Mouse (Mus musculus): ENCODE measurements around the gene Wdr46. TPM values are rescaled to one million over a fixed set of nuclear protein-coding genes. Genes with fewer than 3 reads are reported as not detected.
"Not testable (repeated sequence)": the region's sequence is repeated elsewhere in the genome, so short reads cannot be mapped to it uniquely, and the experiment has no call there.

Wdr46 gene
- polyA plus RNA-seq, 1 experiment from 2014 or later, result 32.7 TPM

- 0 out of 2 replicates have a peak, but pooled peaks have one; percentile 13 for ATAC-seq (ENCODE audit: low FRiP score, low TSS enrichment)
- no peaks in the 10 kb centered on the region for H3K4me1 ChIP-seq (ENCODE audit: insufficient read depth, low read length)
- H3K9ac ChIP-seq (replicated peaks; ENCODE audit: low read length), result no peak overlapping the region
- 4% methylated on average over 1 of the region's 1 CpGs for WGBS
- peaks cover 13% of the 10 kb centered on the region for H3K27me3 ChIP-seq (ENCODE audit: insufficient read depth, low read length)
- no peak overlapping the region for H3K27ac ChIP-seq (ENCODE audit: low read length)
- no peaks in the 10 kb centered on the region; the same call in 1 of the 2 replicates for H3K9me3 ChIP-seq (ENCODE audit: low read length)
- H3K36me3 ChIP-seq (ENCODE audit: insufficient read depth, low read length), result no peaks in the 10 kb centered on the region
- no peak overlapping the region for H3K4me3 ChIP-seq (ENCODE audit: low read length)
- H3K4me2 ChIP-seq (replicated peaks; ENCODE audit: low read depth, low read length), result no peak overlapping the region
Measured at GRCm38 (mm10) chr17:33972691-33973090, 32.2 kb downstream of the Wdr46 start.

- no peaks in the 10 kb centered on the region for H3K36me3 ChIP-seq (ENCODE audit: insufficient read depth, low read length)
- H3K9me3 ChIP-seq (ENCODE audit: low read length), result no peaks in the 10 kb centered on the region; the same call in 1 of the 2 replicates
- no peak for ATAC-seq (ENCODE audit: low FRiP score, low TSS enrichment)
- H3K4me2 ChIP-seq (replicated peaks; ENCODE audit: low read depth, low read length), result no peak overlapping the region
- H3K9ac ChIP-seq (replicated peaks; ENCODE audit: low read length), result no peak overlapping the region
- H3K4me3 ChIP-seq (ENCODE audit: low read length), result no peak overlapping the region
- H3K4me1 ChIP-seq (ENCODE audit: insufficient read depth, low read length), result peaks cover 9% of the 10 kb centered on the region
- 66% methylated on average over 3 of the region's 3 CpGs for WGBS
- no peak overlapping the region for H3K27ac ChIP-seq (ENCODE audit: low read length)
- H3K27me3 ChIP-seq (ENCODE audit: insufficient read depth, low read length), result peaks cover 21% of the 10 kb centered on the region
Measured at GRCm38 (mm10) chr17:33973572-33973971, 33.1 kb downstream of the Wdr46 start.

DNA sequence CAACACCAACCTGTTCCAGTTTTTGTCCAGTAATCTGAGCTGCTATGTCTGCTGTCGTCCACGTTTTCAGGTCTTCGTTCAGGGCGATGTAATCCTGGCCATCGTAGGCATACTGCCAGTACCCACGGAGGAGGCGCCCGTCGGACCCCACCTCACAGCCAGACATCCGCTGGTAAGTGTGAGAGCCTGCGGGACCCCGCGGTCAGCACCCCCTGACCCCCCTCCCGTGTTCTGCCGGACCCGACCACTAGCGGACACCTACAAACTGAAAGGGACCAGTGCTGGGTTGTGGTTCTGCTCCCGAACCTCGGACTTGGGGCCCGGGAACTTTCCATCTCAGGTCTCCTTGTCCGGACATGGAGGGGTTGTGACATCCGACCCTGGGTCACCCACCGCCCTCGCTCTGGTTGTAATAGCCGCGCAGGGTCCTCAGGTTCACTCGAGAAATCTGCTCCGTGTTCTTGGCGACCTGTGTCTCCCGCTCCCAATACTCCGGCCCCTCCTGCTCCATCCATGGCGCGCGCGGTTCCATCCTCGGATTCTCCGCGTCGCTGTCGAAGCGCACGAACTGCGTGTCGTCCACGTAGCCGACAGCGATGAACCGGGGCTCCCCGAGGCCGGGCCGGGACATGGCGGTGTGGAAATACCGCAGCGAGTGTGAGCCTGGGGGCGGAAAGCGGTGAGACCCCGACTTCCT, 37.5 kb downstream of the Wdr46 start:
- WGBS, result under 1% methylated on average over 57 of the region's 57 CpGs
- Histone ChIP-seq H3K36me3 (ENCODE audit: insufficient read depth, low read length) (no peaks in the 10 kb centered on the region), H3K4me1 (ENCODE audit: insufficient read depth, low read length) (peaks cover 14% of the 10 kb centered on the region), H3K4me3 (ENCODE audit: low read length) (peak overlapping the region; percentile 43), H3K9ac (replicated peaks; ENCODE audit: low read length) (peak overlapping the region; percentile 43), H3K27me3 (ENCODE audit: insufficient read depth, low read length) (peaks cover 31% of the 10 kb centered on the region), H3K9me3 (ENCODE audit: low read length) (no peaks in the 10 kb centered on the region), H3K27ac (ENCODE audit: low read length) (no peak overlapping the region), H3K4me2 (replicated peaks; ENCODE audit: low read depth, low read length) (peak overlapping the region; percentile 66)
- no peak for ATAC-seq (ENCODE audit: low FRiP score, low TSS enrichment)

- Histone ChIP-seq H3K4me1 (ENCODE audit: insufficient read depth, low read length) (peaks cover 14% of the 10 kb centered on the region), H3K4me2 (replicated peaks; ENCODE audit: low read depth, low read length) (peak overlapping the region; percentile 66), H3K9me3 (ENCODE audit: low read length) (no peaks in the 10 kb centered on the region), H3K36me3 (ENCODE audit: insufficient read depth, low read length) (no peaks in the 10 kb centered on the region), H3K27ac (ENCODE audit: low read length) (no peak overlapping the region), H3K4me3 (ENCODE audit: low read length) (peak overlapping the region; percentile 43), H3K9ac (replicated peaks; ENCODE audit: low read length) (peak overlapping the region; percentile 43), H3K27me3 (ENCODE audit: insufficient read depth, low read length) (peaks cover 28% of the 10 kb centered on the region)
- peak; percentile 82 for ATAC-seq (ENCODE audit: low FRiP score, low TSS enrichment)
- WGBS, result under 1% methylated on average over 17 of the region's 17 CpGs
Measured at GRCm38 (mm10) chr17:33978631-33979031, 38.2 kb downstream of the Wdr46 start.

DNA sequence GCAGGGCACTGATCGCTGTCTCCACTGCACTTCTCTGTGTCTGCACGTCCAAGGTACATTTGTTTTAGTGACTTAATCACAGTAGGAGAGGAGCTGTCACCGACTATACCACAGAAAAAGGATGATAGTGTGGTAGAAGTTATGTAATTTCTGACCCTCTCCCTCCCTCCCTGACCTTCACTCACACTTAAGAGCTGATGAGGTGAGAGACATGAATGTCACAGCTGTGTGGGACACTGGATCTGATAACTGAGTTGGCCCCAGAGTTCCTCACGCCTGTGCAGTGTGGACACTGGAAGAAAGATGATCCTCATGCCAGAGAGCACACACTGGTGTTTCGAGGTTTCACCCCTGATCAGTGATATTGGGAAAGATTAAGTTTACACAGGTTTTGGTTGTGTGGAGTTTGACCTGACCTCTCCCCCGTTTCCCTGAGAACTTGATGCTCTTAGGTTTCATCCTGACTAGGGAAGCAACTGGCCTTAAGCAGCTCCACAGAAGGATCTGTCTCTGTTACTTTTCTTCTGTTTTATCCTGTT, 39.1 kb downstream of the Wdr46 start:
- ATAC-seq (ENCODE audit: low FRiP score, low TSS enrichment), result no peak
- Histone ChIP-seq H3K27ac (ENCODE audit: low read length) (no peak overlapping the region), H3K4me3 (ENCODE audit: low read length) (no peak overlapping the region), H3K4me1 (ENCODE audit: insufficient read depth, low read length) (peaks cover 14% of the 10 kb centered on the region), H3K4me2 (replicated peaks; ENCODE audit: low read depth, low read length) (no peak overlapping the region), H3K9me3 (ENCODE audit: low read length) (no peaks in the 10 kb centered on the region), H3K27me3 (ENCODE audit: insufficient read depth, low read length) (peaks cover 28% of the 10 kb centered on the region), H3K36me3 (ENCODE audit: insufficient read depth, low read length) (no peaks in the 10 kb centered on the region), H3K9ac (replicated peaks; ENCODE audit: low read length) (no peak overlapping the region)
- WGBS, result 51% methylated on average over 6 of the region's 6 CpGs

- H3K4me3 ChIP-seq (ENCODE audit: low read length), result no peak overlapping the region
- H3K27me3 ChIP-seq (ENCODE audit: insufficient read depth, low read length), result peaks cover 28% of the 10 kb centered on the region
- no peak overlapping the region for H3K27ac ChIP-seq (ENCODE audit: low read length)
- peaks cover 14% of the 10 kb centered on the region for H3K4me1 ChIP-seq (ENCODE audit: insufficient read depth, low read length)
- no peak for ATAC-seq (ENCODE audit: low FRiP score, low TSS enrichment)
- H3K9ac ChIP-seq (replicated peaks; ENCODE audit: low read length), result no peak overlapping the region
- no peaks in the 10 kb centered on the region for H3K36me3 ChIP-seq (ENCODE audit: insufficient read depth, low read length)
- WGBS, result 70% methylated on average over 19 of the region's 19 CpGs
- H3K4me2 ChIP-seq (replicated peaks; ENCODE audit: low read depth, low read length), result no peak overlapping the region
- H3K9me3 ChIP-seq (ENCODE audit: low read length), result no peaks in the 10 kb centered on the region
Measured at GRCm38 (mm10) chr17:33980181-33981035, 39.9 kb downstream of the Wdr46 start.

DNA sequence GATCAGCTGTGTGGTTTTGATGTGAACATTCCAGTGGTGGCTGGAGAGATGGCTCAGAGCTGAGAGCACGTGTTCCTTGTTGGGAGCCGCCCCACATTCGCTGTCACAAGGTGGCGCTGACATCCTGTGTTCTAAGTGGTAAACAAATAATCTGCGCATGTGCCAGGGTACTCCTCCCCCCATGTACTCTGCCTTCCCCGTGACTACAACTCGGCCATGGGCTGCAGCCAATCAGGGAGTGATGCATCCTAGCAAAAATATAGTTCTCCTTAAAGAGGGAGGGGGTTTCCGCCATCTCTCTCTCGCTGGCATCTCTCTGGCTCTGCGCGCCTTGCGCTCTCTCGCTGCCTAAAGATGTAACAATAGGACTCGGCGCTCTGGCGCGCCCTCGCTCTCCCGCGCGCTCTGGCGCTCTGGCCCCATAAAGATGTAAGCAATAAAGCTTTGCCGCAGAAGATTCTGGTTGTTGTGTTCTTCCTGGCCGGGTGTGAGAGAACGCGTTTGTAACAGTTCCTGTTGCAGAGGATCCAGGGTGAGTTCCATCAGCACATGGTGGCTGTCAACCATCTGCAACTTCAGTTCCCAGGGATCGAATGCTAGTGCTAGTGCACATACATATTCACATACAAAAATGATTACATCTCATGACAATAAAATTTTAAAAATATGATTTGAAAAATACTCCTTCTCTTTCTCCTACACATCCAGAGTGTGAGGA, 40.9 kb downstream of the Wdr46 start:
- under 1% methylated on average over 27 of the region's 27 CpGs for whole genome bisulfite sequencing
- ATAC-seq (ENCODE audit: low FRiP score, low TSS enrichment), result peak; percentile 90
- H3K4me2 ChIP-seq (replicated peaks; ENCODE audit: low read depth, low read length), result peak overlapping the region; percentile 56
- H3K4me1 ChIP-seq (ENCODE audit: insufficient read depth, low read length), result peaks cover 14% of the 10 kb centered on the region
- peak overlapping the region; percentile 49 for H3K4me3 ChIP-seq (ENCODE audit: low read length)
- peak overlapping the region; percentile 53 for H3K9ac ChIP-seq (replicated peaks; ENCODE audit: low read length)
- H3K27ac ChIP-seq (ENCODE audit: low read length), result peak overlapping the region; percentile 77
- H3K27me3 ChIP-seq (ENCODE audit: insufficient read depth, low read length), result peaks cover 28% of the 10 kb centered on the region
- H3K36me3 ChIP-seq (ENCODE audit: insufficient read depth, low read length); H3K9me3 ChIP-seq (ENCODE audit: low read length): not testable (repeated sequence)

- 12% methylated on average over 8 of the region's 8 CpGs for WGBS
- not testable (repeated sequence) for H3K9ac ChIP-seq (replicated peaks; ENCODE audit: low read length); ATAC-seq (ENCODE audit: low FRiP score, low TSS enrichment); H3K4me3 ChIP-seq (ENCODE audit: low read length); H3K9me3 ChIP-seq (ENCODE audit: low read length); H3K36me3 ChIP-seq (ENCODE audit: insufficient read depth, low read length); H3K27ac ChIP-seq (ENCODE audit: low read length)
- Histone ChIP-seq H3K4me2 (replicated peaks; ENCODE audit: low read depth, low read length) (peak overlapping the region; percentile 56), H3K4me1 (ENCODE audit: insufficient read depth, low read length) (peaks cover 14% of the 10 kb centered on the region), H3K27me3 (ENCODE audit: insufficient read depth, low read length) (peaks cover 23% of the 10 kb centered on the region)
Measured at GRCm38 (mm10) chr17:33982136-33982535, 41.7 kb downstream of the Wdr46 start.

GRCm38 (mm10) chr17:33991788-33992664, 51.6 kb downstream of the Wdr46 start:
- H3K4me2 ChIP-seq (replicated peaks; ENCODE audit: low read depth, low read length), result no peak overlapping the region
- H3K4me3 ChIP-seq (ENCODE audit: low read length), result no peak overlapping the region
- H3K4me1 ChIP-seq (ENCODE audit: insufficient read depth, low read length), result no peaks in the 10 kb centered on the region
- H3K9me3 ChIP-seq (ENCODE audit: low read length), result no peaks in the 10 kb centered on the region
- WGBS, result 29% methylated on average over 10 of the region's 10 CpGs
- no peak for ATAC-seq (ENCODE audit: low FRiP score, low TSS enrichment)
- H3K36me3 ChIP-seq (ENCODE audit: insufficient read depth, low read length), result no peaks in the 10 kb centered on the region
- H3K27me3 ChIP-seq (ENCODE audit: insufficient read depth, low read length), result 0 out of 2 replicates have a peak, but pooled peaks cover 10% of the 10 kb centered on the region
- H3K27ac ChIP-seq (ENCODE audit: low read length), result no peak overlapping the region
- no peak overlapping the region for H3K9ac ChIP-seq (replicated peaks; ENCODE audit: low read length)
